Mouse (Mus musculus) limb, embryonic 11.5 days (tissue): ENCODE results near the gene Myo15. TPM values are rescaled to one million over a fixed set of nuclear protein-coding genes. Genes with fewer than 3 reads are reported as not detected.

Experiments
- ATAC-seq: fragments of 200-750 bp; cut with Nextera tagmentation; 2 replicates; pipeline ENCODE4 v1.8.0; 2017; ENCODE audit warnings: low read depth; ENCODE audit not compliant: insufficient number of reproducible peaks, low FRiP score, low TSS enrichment
- DNase-seq: peaks from one replicate; pipeline ENCODE4 v3.0.0-alpha.2; 2015; ENCODE audit warnings: low spot score
- H3K27ac ChIP-seq: fragments of 300-500 bp; sonication (generic); replicated peaks from 2 replicates; pipeline ENCODE4 v1.5.1; 2014; ENCODE audit warnings: low read depth, mild to moderate bottlenecking, low read length
- H3K27me3 ChIP-seq: fragments of 300-500 bp; sonication (generic); 2 replicates; pipeline ENCODE4 v1.6.1; 2014; ENCODE audit warnings: mild to moderate bottlenecking, low read length, mixed read lengths; ENCODE audit not compliant: control insufficient read depth, insufficient read depth
- H3K36me3 ChIP-seq: fragments of 300-500 bp; sonication (generic); 2 replicates; pipeline ENCODE4 v1.6.1; 2014; ENCODE audit warnings: mild to moderate bottlenecking, low read length, moderate library complexity, mixed read lengths; ENCODE audit not compliant: control insufficient read depth, insufficient read depth
- H3K4me1 ChIP-seq: fragments of 300-500 bp; sonication (generic); 2 replicates; pipeline ENCODE4 v1.6.1; 2014; ENCODE audit warnings: low read length, mixed read lengths; ENCODE audit not compliant: control insufficient read depth, insufficient read depth
- H3K4me2 ChIP-seq: fragments of 300-500 bp; sonication (generic); 2 replicates; pipeline ENCODE4 v1.6.1; 2014; ENCODE audit warnings: low read depth, mild to moderate bottlenecking, moderate library complexity; ENCODE audit not compliant: severe bottlenecking
- H3K4me3 ChIP-seq: fragments of 300-500 bp; sonication (generic); 2 replicates; pipeline ENCODE4 v1.5.1; 2014; ENCODE audit warnings: low read depth, low read length
- H3K9ac ChIP-seq: fragments of 300-500 bp; sonication (generic); 2 replicates; pipeline ENCODE4 v1.6.1; 2014; ENCODE audit warnings: mild to moderate bottlenecking, low read length
- H3K9me3 ChIP-seq: fragments of 300-500 bp; sonication (generic); 2 replicates; pipeline ENCODE4 v1.6.1; 2016; ENCODE audit warnings: low read length; ENCODE audit not compliant: control insufficient read depth
- WGBS: fragments of 180-500 bp; shearing (Covaris S2); extraction: QIAGEN DNeasy Blood & Tissue Kit; methylation state at CpG from one replicate; pipeline ENCODE4 v1.1.7; 2014; 5-methylcytosine and 5-hydroxymethylcytosine counted together
- polyA plus RNA-seq: library from polyadenylated mRNA; unstranded; fragments of >200 nt; fragmentation: Nextera tagmentation; extraction: Ambion mirVana; gene quantifications from 2 replicates; pipeline ENCODE4 v1.2.1, GENCODE M21; 2014

Myo15 gene
- polyA plus RNA-seq, 1 experiment from 2014 or later = 0.17 TPM

GRCm38 (mm10) chr11:60511893-60512292, 42.8 kb downstream of the Myo15 start:
- Histone ChIP-seq H3K9me3 (no peaks in the 10 kb centered on the region), H3K4me1 (no peaks in the 10 kb centered on the region), H3K4me3 (no peak overlapping the region), H3K4me2 (no peak overlapping the region), H3K36me3 (no peaks in the 10 kb centered on the region), H3K9ac (no peak overlapping the region), H3K27ac (no peak overlapping the region), H3K27me3 (peaks cover 12% of the 10 kb centered on the region)
- no peak for ATAC-seq
- WGBS = 75% methylated on average over 1 of the region's 1 CpGs
- DNase-seq = no peak

- Histone ChIP-seq H3K4me2 (no peak overlapping the region), H3K4me3 (no peak overlapping the region), H3K36me3 (no peaks in the 10 kb centered on the region), H3K4me1 (no peaks in the 10 kb centered on the region), H3K9ac (no peak overlapping the region), H3K9me3 (no peaks in the 10 kb centered on the region), H3K27me3 (peaks cover 12% of the 10 kb centered on the region), H3K27ac (no peak overlapping the region)
- 80% methylated on average over 2 of the region's 2 CpGs for WGBS
- ATAC-seq (no peak), DNase-seq (no peak)
These were observed 43.4 kb downstream of the Myo15 start for GRCm38 (mm10) chr11:60512520-60512919.

GRCm38 (mm10) chr11:60514941-60515340, 45.8 kb downstream of the Myo15 start:
- Histone ChIP-seq H3K9me3 (no peaks in the 10 kb centered on the region), H3K9ac (no peak overlapping the region), H3K4me1 (no peaks in the 10 kb centered on the region), H3K27ac (no peak overlapping the region), H3K36me3 (no peaks in the 10 kb centered on the region), H3K4me3 (no peak overlapping the region), H3K4me2 (no peak overlapping the region), H3K27me3 (peaks cover 5% of the 10 kb centered on the region; the same call in 1 of the 2 replicates)
- no peak for DNase-seq
- WGBS = 68% methylated on average over 2 of the region's 2 CpGs
- ATAC-seq = no peak

- Histone ChIP-seq H3K4me1 (no peaks in the 10 kb centered on the region), H3K27me3 (no peaks in the 10 kb centered on the region), H3K27ac (no peak overlapping the region), H3K4me3 (no peak overlapping the region), H3K9me3 (no peaks in the 10 kb centered on the region), H3K9ac (no peak overlapping the region), H3K36me3 (no peaks in the 10 kb centered on the region), H3K4me2 (no peak overlapping the region)
- ATAC-seq (no peak), DNase-seq (no peak)
- WGBS = 87% methylated on average over 4 of the region's 4 CpGs
These were observed 49.2 kb downstream of the Myo15 start for GRCm38 (mm10) chr11:60518305-60518704.

- H3K4me3 ChIP-seq = no peak overlapping the region
- no peaks in the 10 kb centered on the region for H3K4me1 ChIP-seq
- no peaks in the 10 kb centered on the region for H3K36me3 ChIP-seq
- no peak overlapping the region for H3K27ac ChIP-seq
- DNase-seq (no peak), ATAC-seq (no peak)
- H3K9me3 ChIP-seq = no peaks in the 10 kb centered on the region
- WGBS = 82% methylated on average over 5 of the region's 5 CpGs
- no peak overlapping the region for H3K4me2 ChIP-seq
- H3K27me3 ChIP-seq = no peaks in the 10 kb centered on the region
- no peak overlapping the region for H3K9ac ChIP-seq
These were observed 52.9 kb downstream of the Myo15 start for GRCm38 (mm10) chr11:60522027-60522426.

GRCm38 (mm10) chr11:60522661-60523365, 53.7 kb downstream of the Myo15 start:
- Histone ChIP-seq H3K4me3 (no peak overlapping the region), H3K36me3 (no peaks in the 10 kb centered on the region), H3K4me1 (no peaks in the 10 kb centered on the region), H3K27ac (no peak overlapping the region), H3K9me3 (no peaks in the 10 kb centered on the region), H3K4me2 (no peak overlapping the region), H3K27me3 (no peaks in the 10 kb centered on the region), H3K9ac (no peak overlapping the region)
- ATAC-seq = no peak
- WGBS = 85% methylated on average over 6 of the region's 6 CpGs
- no peak for DNase-seq

GRCm38 (mm10) chr11:60526461-60526860, 57.3 kb downstream of the Myo15 start:
- DNase-seq = no peak
- no peak overlapping the region for H3K4me3 ChIP-seq
- 81% methylated on average over 4 of the region's 4 CpGs for WGBS
- no peak overlapping the region for H3K27ac ChIP-seq
- ATAC-seq = no peak
- no peak overlapping the region for H3K9ac ChIP-seq
- H3K4me1 ChIP-seq = no peaks in the 10 kb centered on the region
- no peak overlapping the region for H3K4me2 ChIP-seq
- H3K27me3 ChIP-seq = no peaks in the 10 kb centered on the region
- no peaks in the 10 kb centered on the region for H3K36me3 ChIP-seq
- H3K9me3 ChIP-seq = no peaks in the 10 kb centered on the region

- 93% methylated on average over 2 of the region's 2 CpGs for WGBS
- peak overlapping the region; percentile 96; the same call in 1 of the 2 replicates for H3K27ac ChIP-seq
- ATAC-seq = no peak
- H3K9me3 ChIP-seq = no peaks in the 10 kb centered on the region
- H3K4me2 ChIP-seq = no peak overlapping the region
- H3K9ac ChIP-seq = peak overlapping the region; percentile 70; the same call in 1 of the 2 replicates
- H3K36me3 ChIP-seq = 0 out of 2 replicates have a peak, but pooled peaks cover 1% of the 10 kb centered on the region
- peak overlapping the region; percentile 97 for H3K4me3 ChIP-seq
- no peak for DNase-seq
- peaks cover 11% of the 10 kb centered on the region for H3K4me1 ChIP-seq
- no peaks in the 10 kb centered on the region for H3K27me3 ChIP-seq
These were observed 66.5 kb downstream of the Myo15 start for GRCm38 (mm10) chr11:60535676-60536075.
